Mouse (Mus musculus): ENCODE data around the gene Wfdc1.

GRCm38 (mm10) chr8:119670419-119671091 lies 4.4 kb downstream of the Wfdc1 start:
- no peak for TF ChIP-seq CTCF (IDR thresholded peaks at IDR 0.05; ENCODE audit: borderline replicate concordance, control insufficient read depth, extremely low read depth, insufficient read depth, low read length, poor library complexity)
- no peak for TF ChIP-seq POLR2A (IDR thresholded peaks at IDR 0.05; ENCODE audit: control insufficient read depth, extremely low read depth, insufficient read depth, low read length, poor library complexity)

All from thymus, adult 2 months (tissue).